Mouse (Mus musculus) left cerebral cortex, adult 18-20 months (tissue): ENCODE results near the gene Itpkc. TPM values are rescaled to one million over a fixed set of nuclear protein-coding genes. Genes with fewer than 3 reads are reported as not detected.
"Not testable (repeated sequence)": the region's sequence is repeated elsewhere in the genome, so short reads cannot be mapped to it uniquely, and the experiment has no call there.

Source experiments
- DNase-seq, 2 experiments: peaks; one replicate each; pipeline ENCODE4 v3.0.0; 2021 to 2022; ENCODE audit warnings: low spot score in 2 of 2, mixed read lengths in 1 of 2
- long read RNA-seq, 2 experiments: library from polyadenylated mRNA; stranded (forward); transcript quantifications; one replicate each; pipeline ENCODE4 v2.0.0; 2021
- total RNA-seq, 2 experiments: library from RNA; stranded (reverse); gene quantifications; 2 replicates each; pipeline ENCODE4 v1.2.3; 2021

Itpkc gene
- 10 to 100 TPM; 11.3 to 11.7 TPM for total RNA-seq
- long read RNA-seq, experiment 1, transcript Itpkc-201 (7 exons, 3,247 nt): major isoform, 12 of 18 reads
- long read RNA-seq, experiment 1, partial matches to known transcripts: 4 of 18 reads
- long read RNA-seq, experiment 1, other reads (novel, unspliced or antisense): 2 of 18 reads
- long read RNA-seq, experiment 2, transcript Itpkc-201 (7 exons, 3,247 nt): major isoform, 6 of 8 reads
- long read RNA-seq, experiment 2, partial matches to known transcripts: 2 of 8 reads
- long read RNA-seq, experiment 2, other reads (novel, unspliced or antisense): 0 of 8 reads

GRCm38 (mm10) chr7:27228281-27228821 is at the start of gene Itpkc:
Gene Itpkc (minus strand): TSS chr7:27228661.
- DNase-seq: peak; percentile 84 to 91

- no peak for DNase-seq
These were observed 48.7 kb upstream of the Itpkc start for GRCm38 (mm10) chr7:27277191-27277590.

GRCm38 (mm10) chr7:27276021-27276420 is 47.6 kb upstream of the Itpkc start:
- no peak for DNase-seq

- DNase-seq: no peak
These were observed 46.5 kb upstream of the Itpkc start for GRCm38 (mm10) chr7:27274916-27275315.

GRCm38 (mm10) chr7:27273739-27274351 is 45.4 kb upstream of the Itpkc start:
- no peak for DNase-seq

- no peak for DNase-seq
These were observed 43.0 kb upstream of the Itpkc start for GRCm38 (mm10) chr7:27271423-27271822.

- peak; percentile 82 to 90 for DNase-seq
These were observed 38.2 kb upstream of the Itpkc start for GRCm38 (mm10) chr7:27266515-27267128.

GRCm38 (mm10) chr7:27264761-27265160 is 36.3 kb upstream of the Itpkc start:
- DNase-seq: no peak

GRCm38 (mm10) chr7:27261888-27262287 is 33.4 kb upstream of the Itpkc start:
- no peak for DNase-seq

GRCm38 (mm10) chr7:27260856-27261255 is 32.4 kb upstream of the Itpkc start:
- DNase-seq: peak; percentile 39 to 62

- DNase-seq: peak in 1 of 2 experiments; percentile 32
These were observed 31.3 kb upstream of the Itpkc start for GRCm38 (mm10) chr7:27259771-27260170.

GRCm38 (mm10) chr7:27259271-27259721 is 30.8 kb upstream of the Itpkc start:
- DNase-seq: no peak

- peak; percentile 88 to 92 for DNase-seq
These were observed 29.9 kb upstream of the Itpkc start, which contains the start of gene Numbl for GRCm38 (mm10) chr7:27258205-27258899. Gene Numbl (plus strand): TSS chr7:27258433.

GRCm38 (mm10) chr7:27257852-27258204 is 29.4 kb upstream of the Itpkc start:
- DNase-seq: no peak

- DNase-seq: peak; percentile 80 to 89
These were observed 28.8 kb upstream of the Itpkc start for GRCm38 (mm10) chr7:27257046-27257851.

GRCm38 (mm10) chr7:27255721-27256120 is 27.3 kb upstream of the Itpkc start:
- DNase-seq: no peak

- no peak for DNase-seq
These were observed 23.5 kb upstream of the Itpkc start for GRCm38 (mm10) chr7:27251946-27252345.

GRCm38 (mm10) chr7:27249928-27250327 is 21.5 kb upstream of the Itpkc start:
- DNase-seq: no peak

- DNase-seq: no peak
These were observed 20.7 kb upstream of the Itpkc start for GRCm38 (mm10) chr7:27249146-27249545.

GRCm38 (mm10) chr7:27244088-27244487 is 15.6 kb upstream of the Itpkc start:
- DNase-seq: not testable (repeated sequence)
